Mouse (Mus musculus) cerebellum, postnatal 36 days (tissue): Measurements from ENCODE around the gene Tle2.

ENCODE experiments used
- DNase-seq, 2 experiments: peaks; one replicate each; pipeline ENCODE4 v3.0.0; 2021 to 2022; ENCODE audit warnings: mixed read lengths in 2 of 2

The Tle2 gene

DNA sequence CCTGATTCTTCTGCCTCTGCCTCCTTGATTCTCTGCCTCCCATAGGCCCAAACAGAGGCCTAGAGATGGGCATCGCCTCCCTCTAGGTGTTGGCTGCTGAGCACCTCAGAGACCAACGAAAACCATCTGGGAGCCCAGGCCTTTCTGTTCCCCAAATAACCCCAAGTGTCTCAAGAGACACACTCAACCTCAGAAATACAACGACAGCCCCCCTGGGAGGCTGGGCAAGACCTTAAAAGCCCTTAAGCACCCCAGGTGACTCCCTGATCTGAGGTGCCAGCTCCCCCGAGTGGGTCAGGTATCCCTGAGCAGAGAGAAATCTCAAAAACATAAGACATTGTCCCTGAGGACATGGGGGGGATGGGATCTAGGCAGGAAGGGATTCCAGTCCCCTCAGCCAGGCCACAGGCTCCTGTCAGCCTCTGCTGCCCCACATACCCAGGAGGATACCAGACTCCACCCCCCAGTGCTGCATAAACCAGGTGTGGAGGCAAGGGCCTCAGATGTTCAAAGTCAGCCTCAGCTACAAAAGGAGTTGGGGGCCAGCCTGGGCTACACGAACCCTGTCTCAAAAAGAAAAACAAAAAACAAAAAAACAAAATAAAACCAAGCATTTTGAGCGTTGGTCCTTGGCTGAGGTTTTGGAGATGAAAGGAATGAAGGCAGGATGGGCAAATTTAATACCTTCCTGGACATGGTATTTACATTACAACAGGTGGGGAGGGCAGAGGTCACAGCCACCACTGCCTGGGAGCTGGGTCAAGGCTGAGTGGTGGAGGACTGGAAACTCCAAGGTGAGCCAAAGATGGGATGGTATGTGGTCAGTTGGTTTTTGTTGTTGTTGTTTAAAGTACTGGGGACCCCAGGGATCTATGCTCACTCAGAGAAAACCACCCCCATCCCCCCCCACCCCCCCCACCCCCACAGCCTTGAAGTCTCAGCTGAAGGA lies 20.3 kb upstream of the Tle2 start:
- DNase-seq, result no peak

DNA sequence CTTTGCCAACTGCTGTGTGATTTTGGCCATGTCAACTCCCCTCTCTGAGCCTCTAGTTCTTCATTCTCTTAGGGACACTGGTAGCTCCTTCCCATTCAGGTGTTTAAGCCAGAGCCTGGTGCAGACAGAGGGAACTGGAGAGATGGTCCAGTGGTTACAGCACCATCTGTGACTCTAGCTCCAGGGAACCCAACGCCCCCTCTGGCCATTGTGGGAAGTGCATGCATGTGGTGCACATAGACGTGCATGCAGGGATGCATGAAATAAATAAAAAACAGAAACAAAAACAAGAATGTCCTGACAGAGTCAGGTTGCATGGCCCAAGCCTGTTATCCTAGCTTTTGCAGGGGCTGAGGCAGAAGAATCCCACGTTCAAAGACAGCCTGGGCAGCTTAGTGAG lies 18.1 kb upstream of the Tle2 start:
- DNase-seq, result no peak

DNA sequence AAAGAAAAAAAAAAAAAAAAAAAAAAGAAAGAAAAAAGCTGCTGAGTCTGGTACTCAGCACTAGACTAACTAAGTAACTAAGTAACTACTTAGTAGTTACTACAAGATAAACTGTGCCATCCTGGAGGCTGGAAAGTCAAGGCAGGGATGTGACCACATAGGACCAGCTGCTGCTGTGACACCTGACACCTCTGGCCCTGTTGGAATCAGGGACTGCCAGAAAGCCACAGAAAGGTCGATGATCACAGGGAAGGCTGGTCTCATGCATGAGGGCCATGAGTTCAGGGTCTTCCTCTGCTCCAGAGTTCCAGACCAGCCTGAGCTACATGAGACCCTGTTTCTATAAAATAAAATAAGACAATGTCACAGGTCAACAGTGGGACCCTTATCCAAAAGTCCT lies 16.9 kb upstream of the Tle2 start:
- DNase-seq, result no peak

DNA sequence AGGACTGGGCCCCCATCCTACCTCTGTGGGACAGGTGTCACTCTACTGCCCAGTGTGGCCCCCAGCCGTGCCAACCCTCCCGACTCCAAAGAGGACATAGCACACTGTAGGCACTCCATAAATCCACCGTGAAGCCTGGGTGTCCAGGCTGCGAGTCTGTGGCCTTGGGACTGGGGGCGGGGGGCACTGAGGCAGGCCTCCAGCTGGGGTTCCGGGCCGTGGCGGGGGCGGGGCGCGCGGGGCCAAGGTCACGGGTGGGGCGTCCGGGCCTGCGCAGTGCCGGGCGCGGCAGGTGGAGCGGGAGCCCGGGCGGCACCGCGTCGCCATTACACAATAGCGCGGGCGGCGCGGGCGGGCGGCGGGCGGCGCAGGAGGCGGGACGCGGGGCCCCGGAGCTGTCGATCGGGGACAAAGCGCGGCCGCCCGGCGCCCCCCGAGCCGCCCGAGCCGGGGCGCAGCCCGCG lies 15.2 kb upstream of the Tle2 start, which contains the start of gene Aes:
Gene Aes, plus strand, starts transcription at position 326 of the 464 bp plus-strand sequence.
- peak; percentile 81 to 90 for DNase-seq

DNA sequence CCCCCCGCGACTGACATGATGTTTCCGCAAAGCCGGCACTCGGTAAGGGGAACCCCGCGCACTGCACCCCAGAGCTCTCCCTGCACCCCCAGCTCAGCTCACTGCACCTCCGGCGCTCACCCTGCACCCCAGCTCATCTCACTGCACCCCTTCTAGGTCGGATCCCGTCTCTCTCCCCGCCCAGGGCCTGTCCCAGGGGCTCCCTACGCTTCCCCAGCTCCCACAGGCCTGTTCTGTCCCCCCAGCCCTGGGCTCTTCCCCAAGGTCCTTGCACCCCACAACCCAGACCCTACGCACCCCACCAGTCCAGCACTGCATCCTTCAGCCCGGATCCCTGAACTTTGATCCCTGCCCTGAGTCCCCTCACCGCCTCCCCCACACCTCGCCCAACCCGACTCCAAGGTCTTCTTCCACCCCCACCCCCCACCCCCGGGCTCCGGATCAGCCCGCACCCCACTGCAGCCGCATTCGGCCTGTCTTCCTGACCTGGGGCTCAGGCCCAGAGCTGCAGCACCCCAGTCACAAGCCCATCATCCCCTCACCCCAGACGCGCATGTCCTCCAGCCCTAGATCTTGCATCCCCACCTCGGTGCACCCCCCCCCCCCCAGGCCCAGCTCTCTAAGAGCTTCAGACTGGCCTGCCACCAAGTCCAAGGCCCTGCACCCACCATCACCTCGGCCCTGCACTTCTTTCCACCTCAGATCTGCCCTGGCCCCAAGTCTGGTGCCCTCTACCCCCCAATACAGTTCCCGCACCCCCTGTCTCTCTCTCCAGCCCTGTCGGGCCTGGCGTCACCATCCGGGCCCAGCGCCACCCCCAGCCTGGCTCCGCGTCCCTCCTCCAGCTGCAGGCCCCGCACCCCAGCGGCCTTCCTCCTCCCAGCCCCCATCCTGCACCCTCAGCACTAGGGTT lies 14.5 kb upstream of the Tle2 start:
- DNase-seq, result peak; percentile 64 to 78

DNA sequence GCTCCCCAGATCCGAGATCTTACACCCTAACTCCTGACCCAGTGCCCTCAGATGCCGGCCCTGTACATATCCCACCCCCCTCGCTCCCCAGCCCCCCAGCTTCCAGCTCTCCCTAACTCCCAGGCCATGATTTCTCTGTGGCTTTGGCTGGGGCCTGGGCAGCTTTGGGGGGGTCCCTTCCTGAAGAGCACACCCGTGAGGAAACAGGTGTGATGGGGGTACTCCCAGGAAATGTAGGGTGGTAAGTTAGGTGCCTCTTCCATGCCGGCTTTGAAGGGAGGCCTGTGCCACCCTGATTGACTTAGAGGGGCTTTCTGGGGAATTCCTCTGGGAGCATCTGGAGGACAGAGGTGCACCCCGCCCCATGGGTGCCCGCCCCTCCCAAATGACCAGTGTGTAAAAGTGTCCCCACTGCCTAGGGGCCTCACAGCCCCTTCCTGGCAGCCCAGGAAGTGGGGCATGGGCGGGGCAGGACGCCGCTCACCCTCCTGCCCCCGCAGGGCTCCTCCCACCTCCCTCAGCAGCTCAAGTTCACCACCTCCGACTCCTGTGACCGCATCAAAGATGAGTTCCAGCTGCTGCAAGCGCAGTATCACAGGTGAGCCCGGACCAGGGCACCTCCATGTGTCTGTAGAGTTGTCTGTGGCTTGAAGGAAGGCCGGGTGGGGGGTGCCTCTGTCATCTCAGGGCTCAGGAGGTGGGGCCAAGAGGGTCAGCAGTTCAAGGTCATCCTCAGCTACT lies 13.5 kb upstream of the Tle2 start:
- no peak for DNase-seq

DNA sequence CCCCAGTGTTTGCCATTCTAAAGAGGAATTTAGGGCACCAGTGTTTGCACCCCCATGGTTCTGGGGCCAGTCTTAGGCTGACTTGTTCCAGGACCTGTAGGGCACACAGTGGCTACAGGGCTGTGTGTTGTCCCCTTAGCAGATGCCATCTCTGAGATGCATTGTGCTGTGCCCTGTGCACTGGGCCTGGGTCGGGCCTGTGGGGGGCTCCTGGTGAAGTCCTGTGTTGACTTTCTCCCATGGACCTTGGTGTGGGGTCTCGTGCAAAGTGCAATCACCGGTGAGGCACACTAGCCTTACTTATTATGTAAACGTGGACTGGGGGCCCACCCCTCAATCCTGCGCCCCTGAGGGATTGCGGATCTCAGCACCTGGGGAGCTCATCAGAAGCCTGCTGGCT lies 11.9 kb upstream of the Tle2 start:
- no peak for DNase-seq

DNA sequence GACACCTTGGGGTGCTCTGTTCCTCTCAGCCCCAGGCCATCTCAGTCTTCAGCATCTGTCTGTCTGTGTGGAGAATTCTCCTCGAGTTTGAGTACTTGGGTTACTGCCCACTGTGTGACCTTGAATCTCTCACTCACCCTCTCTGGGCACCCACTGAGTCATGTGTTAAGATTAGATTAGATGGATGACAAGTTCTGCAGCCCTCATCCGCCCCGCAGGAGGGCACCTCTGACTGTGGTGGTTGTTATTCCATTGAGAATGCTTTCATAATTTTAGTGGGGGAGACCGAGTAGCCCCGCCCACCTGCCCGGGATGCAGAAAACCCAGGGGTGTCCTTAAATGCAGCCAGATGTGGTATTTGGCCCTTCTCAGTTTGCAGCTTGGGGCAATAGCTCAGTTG lies 10.9 kb upstream of the Tle2 start:
- DNase-seq, result no peak

DNA sequence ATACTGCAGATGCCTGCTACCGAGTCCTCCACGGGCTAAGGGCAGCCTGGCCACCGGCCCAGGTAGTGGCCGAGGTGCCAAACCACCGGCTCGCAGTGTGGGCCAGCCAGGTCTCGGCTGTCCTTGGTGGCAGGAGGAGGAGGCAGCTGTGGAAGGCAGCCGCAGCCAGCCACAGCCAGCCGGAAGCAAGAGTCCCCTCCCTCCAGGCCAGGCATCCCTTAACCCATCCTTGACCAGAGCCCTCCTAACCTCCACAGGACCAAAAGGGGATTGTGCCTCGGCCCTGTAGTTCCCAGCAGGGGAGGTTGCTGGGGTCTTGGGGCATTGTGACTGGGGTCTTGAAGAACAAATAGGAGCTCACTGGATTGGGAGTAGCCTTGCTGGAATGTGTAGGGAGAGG lies 10.1 kb upstream of the Tle2 start:
- DNase-seq, result peak; percentile 45 to 57

DNA sequence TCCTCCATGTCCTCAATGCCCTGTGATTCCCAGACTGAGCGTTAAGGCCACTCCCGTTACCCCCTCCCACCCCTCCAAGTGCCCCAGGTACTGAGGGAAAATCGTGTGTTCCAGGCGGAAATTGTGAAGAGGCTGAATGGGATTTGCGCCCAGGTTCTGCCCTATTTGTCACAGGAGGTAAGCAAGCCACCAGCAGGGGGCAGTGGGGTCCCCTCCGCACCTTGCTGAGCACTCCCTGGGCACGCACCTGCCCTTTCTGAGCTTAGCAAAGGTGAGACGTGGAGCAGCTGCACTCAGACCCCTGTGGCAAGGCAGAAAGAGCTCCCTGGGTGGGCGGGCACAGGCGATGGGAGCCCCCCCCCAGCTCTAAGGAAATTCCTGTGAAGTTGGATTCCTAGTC lies 9.6 kb upstream of the Tle2 start:
- DNase-seq, result peak; percentile 70 to 78

DNA sequence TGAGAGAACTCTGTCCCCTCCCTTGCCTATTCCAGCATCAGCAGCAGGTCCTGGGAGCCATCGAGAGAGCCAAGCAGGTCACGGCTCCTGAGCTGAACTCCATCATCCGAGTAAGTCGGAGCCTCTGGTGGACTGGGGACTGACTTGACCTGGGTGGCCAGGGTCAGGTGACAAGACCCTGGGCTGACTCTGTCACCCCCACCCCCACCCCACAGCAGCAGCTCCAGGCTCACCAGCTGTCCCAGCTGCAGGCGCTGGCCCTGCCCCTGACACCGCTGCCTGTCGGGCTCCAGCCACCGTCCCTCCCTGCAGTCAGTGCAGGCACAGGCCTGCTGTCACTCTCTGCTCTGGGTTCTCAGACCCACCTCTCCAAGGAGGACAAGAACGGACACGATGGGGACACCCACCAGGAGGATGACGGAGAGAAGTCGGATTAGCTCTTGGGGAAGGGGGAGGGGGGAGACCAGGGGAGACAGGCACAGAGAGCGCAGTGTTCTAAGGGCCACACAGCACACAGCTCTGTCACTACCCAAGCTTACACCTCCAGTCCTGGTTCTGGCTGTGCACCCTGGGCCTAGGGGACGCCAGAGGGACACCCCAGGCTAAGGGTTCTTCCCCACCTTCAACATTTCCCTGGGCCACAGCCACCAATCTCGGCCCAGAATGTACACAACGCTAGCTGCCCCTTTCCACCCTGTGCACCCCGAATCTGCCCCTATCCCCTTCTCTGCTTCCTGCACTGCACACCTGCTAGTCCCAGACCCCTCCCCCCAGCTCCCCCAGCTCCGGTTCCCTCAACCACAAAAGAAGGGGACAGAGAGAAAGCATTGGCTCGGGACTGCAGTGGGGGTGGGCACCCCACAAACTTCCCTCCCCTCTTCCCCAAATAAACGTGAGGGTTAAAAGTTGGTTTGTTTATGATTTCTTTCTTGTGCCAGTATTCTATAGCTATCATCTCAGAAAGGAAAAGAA lies 8.8 kb upstream of the Tle2 start:
- DNase-seq, result no peak

DNA sequence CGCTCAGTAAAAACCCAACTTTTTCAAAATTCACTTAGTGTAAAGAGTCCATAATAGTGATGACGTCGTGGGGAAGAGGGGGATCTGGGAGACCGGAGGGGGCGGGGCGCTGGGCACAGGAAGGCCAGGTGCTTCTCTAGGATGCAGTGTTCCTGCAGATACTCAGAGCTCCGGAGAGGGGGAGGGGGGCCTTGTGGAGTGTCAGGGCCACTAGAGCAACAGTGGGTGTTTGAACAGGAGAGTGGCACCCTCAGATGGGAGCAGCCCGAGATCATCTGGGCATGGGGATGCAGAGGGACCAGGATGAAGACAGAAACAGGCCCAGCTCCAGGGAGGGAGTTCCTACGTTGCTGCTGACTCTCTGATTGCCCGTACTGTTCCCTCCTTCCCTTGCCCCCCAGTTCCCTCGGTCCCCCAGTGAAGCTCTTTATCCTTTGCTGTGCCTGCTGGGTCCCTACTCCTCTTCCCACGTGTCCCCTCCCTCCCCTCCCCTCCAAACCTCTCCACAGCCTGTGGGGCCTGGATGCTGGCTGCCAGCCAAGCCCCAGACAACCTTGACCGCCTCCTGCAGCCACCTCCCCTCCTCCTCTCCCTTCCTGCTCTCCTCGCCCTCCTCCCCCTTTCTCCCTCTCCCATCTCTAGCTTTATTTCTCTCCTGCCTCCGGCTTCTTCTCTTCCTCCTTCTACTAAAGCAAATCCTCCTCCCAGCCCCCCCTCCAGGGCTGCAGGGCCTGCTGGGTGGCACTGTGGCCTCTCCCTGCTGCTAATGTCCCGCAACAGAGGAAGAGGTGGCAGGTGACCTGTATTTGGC lies 5.8 kb upstream of the Tle2 start:
- no peak for DNase-seq

DNA sequence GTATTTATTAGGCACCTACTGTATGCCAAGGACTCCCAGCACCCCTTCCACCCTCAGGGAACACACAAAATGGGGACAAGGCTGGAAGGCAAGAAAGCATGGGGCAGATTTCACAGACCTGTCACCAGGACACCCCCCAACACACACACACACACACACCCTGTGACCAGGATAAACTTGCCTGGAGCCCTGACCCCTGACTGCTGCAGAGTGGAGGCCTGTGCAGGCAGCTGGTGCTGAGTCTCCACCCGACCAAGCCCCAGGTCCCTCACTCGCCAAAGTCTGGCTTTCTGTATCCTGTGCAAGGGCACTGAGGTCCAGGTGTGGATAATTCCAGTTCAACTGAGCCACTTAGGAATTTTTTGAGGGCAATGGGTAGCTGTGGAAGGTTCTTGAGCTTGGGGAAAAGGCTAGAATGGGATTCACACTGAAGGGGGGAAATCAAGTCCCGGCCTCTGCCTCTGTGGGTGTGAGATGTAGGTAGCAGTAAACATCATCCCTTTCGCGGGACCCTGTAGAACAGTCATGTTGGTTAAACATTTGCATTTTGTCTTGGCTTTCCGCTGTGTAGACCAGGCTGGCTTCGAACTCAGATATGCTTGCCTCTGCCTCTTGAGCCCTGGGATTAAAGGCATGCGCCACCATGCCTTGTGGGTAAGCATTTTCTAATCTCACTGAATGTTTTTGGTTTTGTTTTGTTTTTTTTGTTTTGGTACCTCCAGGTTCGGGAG lies 4.7 kb upstream of the Tle2 start:
- DNase-seq, result no peak

DNA sequence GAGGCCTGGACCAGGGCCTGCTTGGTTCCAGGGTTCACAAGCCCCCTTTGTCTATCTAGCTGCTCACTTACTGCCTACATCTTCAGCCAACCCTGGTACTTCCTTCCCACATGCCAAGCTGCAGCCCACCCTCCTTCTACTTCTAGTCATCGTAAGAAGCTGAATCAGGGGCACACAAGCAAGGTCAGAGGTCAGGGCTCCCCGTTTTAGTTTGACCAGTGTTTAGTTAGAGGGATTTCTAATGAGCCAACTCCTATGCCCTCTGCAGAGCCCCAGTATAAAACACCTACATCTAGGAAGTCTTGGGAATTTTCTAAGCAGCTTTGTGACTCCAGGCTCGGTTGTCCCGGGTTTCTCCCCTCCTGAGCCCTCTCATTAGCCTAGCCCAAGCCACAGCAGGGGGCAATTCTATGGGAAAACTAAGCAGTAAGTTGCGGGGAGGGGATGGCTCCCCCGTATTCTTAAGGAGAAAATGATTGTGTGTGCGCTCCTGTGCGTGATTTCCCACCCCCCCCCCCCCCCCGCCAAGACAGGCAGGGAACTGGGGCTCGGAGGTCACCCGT lies 4.0 kb upstream of the Tle2 start:
- no peak for DNase-seq

DNA sequence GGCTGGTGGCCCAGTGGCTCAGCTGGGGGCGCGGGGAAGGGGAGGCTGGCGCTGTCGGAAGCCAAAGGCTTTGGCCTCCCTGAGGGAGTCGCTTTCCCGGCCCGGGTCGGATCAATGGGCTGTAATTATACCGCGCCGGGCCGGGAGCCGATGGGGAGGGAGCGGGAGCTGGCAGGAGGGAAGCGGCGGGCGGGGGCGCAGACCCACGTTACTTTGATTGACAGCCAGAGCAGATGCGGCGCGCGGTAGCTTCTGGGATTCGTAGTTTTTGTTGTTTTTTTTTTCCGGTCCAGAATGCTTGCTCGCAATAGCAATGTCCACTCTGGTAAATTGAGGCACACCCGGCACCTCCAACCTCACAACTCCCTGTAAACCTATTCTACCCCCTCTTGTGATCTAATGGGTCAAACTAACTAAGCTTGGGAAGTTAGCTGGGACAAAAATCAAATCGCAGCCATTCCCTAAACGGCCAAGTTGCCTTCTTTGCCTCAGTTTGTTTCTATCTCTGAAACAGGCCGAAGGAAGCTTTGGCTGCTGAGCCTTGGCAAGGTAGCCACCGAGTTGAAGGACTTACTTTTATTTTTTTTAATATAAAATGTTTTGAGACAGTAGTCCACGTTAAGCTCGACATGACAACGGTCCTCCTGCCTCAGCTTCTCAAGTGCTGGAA lies 3.4 kb upstream of the Tle2 start:
- peak; percentile 96 to 97 for DNase-seq

DNA sequence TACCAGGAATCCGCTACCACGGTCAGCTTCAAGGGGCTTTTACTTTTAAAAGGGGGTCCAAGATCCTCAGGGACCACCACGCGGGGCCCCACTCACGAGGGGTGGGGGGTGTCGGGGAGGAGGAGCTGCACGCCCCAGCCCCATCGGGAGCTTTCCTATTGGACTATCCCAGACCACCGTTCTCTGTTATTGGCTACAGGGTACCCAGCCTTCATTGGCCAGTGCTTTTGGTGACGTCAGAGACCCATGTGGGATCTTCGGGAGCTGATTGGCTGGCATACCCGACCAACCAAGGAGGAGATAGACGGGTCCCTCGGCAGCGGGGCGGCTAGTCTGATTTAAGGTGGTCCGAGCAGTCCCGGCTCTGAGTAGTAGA lies 2.9 kb upstream of the Tle2 start:
- peak; percentile 98 to 99 for DNase-seq

DNA sequence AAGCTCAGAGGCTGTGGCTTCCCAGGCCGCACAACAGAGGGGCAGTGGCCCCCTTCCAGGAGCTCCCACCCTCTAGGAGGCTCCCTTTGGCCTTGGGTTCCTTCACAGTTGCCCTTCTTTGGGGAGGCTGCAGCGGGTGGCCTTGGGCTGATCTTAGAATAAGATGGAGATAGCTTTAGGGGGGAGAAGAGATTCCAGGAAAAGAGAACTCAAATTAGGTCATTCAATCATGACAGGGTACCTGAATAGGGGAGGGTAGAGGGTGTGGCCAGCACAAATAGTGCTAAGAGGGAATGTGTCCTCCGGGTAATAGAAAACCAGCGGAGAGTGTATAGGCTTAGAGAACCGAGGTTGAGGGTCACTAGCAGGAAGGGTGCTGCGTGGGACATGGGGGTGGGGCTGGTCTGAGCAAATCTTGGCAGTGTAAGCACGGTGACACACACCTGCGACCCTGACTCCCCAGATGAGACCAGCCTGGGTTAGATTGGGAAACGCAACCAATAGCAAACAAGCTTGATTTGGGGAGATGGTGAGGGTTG lies 2.2 kb upstream of the Tle2 start:
- no peak for DNase-seq

DNA sequence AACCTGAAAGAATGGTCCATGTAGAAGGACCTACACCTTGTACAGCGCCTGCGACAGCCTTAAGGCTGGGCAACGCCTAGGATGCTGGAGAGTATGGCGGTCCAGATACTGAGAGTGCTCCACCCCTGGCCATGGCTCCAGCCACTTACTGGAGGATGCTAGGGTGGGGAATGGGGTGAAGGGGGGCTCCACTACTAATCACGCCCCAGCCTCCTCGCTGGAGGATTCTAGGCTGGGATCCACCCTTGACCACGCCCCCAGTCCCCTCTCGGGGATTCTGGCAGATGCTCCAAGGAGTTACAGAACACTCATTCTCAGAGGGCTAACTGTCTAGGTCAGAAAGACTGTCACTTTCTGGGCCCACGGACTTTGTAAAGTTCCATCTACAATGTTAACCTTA lies 1.4 kb upstream of the Tle2 start:
- peak in 1 of 2 experiments; percentile 22 for DNase-seq

DNA sequence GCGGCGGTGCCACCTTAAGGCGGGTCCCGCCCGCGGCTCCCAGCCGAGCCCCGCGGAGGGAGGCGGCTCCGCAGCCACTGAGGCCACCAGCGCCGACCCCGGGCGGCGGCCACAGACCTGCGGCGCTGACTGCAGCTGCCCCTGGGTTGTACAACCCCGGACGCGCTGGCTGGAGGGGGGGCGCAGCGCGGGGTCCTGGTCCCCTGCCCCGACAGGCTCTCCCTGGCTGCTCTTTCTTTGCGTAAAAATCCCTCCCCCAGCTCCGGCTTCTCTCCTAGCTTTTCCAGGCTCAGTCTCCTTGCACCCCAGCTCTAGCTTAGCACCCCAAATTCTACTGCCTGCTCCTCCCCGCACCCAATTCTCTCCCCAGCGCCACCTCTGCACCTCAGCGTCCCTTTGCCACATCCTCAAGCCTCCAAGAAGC lies 859 bp downstream of the Tle2 start:
- peak; percentile 61 to 70 for DNase-seq
